Mouse (Mus musculus) layer of hippocampus, adult 2 months (tissue): ENCODE results near the gene Zfp36l2. TPM values are rescaled to one million over a fixed set of nuclear protein-coding genes. Genes with fewer than 3 reads are reported as not detected.
A peak's percentile ranks its signal among the peaks of the same experiment; 100 is the strongest.

Experiments
- DNase-seq, 2 experiments: peaks; one replicate each; pipeline ENCODE4 v3.0.0; 2022; ENCODE audit warnings: low spot score in 2 of 2
- H3K27ac ChIP-seq: fragments of 200-600 bp; 2 replicates; pipeline ENCODE4 v1.8.1; 2022
- H3K4me3 ChIP-seq: fragments of 200-600 bp; 2 replicates; pipeline ENCODE4 v1.8.1; 2022; ENCODE audit warnings: mild to moderate bottlenecking
- CTCF ChIP-seq: fragments of 200-600 bp; conservative IDR thresholded peaks from 2 replicates; pipeline ENCODE4 v1.8.1; 2022; ENCODE audit warnings: antibody characterized with exemption, mild to moderate bottlenecking, moderate library complexity
- total RNA-seq, 2 experiments: library from RNA; stranded (reverse); gene quantifications; 2 replicates each; pipeline ENCODE4 v1.2.3; 2021

The Zfp36l2 gene
- total RNA-seq, 2 experiments from 2014 or later, result 24.7 to 26.1 TPM

DNA sequence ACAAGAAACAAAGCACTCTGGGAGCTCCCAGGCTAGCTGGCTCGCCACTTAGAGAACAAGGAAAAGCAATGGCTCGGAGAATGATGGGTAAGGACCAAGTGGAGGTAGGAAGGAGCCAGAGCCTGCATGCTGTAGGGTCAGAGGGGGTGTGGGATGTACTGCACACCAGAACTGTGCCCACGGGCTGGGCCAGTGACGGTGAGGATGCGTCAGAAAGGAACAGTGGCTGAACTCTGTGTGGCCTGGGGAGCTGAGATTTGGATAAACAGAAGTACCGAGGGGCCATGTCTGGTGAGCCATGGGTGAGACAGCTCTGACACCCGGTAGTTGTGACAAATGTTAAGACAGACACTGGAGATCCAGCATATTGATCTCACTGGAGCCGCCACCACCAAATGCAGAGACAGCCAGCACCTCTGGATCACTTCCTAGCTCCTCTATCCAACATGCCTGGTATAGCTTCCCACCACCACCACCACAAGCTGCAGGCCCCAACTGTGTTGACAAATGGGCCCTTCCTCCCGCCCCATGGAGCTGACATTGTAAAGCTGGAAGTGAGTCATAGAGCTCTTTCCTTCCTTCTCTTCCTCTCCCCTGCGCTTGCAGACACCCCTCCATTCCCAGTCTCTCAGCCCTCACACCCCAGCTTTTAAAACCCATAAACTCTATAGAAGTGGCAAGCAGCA lies 46.8 kb downstream of the Zfp36l2 start:
- TF ChIP-seq CTCF, result no peak
- peak in 1 of 2 experiments; percentile 26 for DNase-seq
- Histone ChIP-seq H3K27ac (no peak overlapping the region), H3K4me3 (no peak overlapping the region)

DNA sequence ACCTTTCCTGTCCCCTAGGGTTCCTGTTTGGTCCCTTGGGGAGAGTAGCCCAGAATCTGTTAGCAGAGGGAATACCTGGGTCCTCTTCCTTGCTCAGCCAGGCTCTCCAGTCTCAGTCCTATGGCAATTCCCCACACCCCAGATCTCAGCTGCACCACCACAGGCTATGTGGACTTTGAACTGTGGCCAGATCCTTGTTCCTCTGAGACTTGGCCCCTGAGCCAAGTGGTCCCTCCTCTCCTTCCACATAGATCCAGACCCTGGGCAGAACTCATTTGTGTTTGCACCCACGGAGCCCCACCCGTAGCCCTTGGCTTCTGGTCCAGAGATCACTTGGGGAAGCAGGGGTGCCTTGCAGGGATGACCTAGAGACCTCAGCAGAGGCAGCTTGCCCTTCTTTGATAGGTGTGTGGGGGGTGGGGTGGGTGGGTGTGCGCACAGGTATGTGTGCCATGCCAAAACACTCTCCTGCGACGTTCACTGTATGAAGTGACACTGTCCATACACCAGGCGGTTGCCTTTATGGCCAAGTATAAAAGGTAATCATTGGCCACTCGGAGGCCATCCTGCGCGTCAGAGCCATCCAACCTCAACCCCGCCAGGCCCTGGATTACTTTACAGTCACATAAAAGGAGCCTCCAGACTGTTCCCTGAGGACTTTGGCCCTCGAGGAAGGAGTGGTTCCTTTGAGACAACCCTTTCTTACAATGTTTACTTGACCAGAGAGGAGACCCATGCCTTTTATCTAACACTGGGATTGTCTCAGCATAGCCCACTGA lies 50.2 kb downstream of the Zfp36l2 start:
- DNase-seq, result no peak
- no peak for TF ChIP-seq CTCF
- Histone ChIP-seq H3K27ac (no peak overlapping the region), H3K4me3 (no peak overlapping the region)

DNA sequence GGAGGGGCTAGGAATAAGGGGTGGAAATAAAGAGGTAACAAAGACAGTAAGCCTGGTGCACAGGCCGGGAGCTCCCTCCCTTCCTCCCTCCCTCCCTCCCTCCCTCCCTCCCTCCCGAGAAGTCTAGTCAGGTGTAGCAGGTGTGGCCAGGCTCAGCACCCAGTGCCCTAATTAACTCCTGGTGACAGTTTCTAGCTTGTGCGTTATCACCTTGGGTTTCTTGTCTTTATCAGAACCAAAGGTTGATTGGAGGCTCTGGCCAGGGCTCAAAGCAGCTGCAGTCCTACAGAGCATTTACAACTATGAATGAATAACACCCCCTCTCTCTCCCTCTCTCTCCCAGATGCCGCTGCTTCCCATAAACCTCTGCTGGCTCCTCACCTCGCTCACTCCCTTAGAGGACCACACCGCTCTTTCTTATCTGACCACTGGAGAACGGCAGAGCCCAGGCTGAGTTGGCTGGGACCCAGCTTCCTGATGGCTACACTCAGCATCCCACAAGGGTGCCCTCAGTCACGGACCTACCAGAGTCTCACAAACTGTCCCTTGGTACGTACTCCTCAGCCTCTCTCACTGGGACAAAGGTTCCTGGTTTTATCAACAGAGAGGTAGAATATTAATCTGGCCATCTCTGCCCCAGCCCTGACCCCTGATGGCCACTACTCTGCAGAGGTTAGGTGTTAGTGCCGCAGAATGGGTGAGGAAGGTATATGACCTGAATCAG lies 50.9 kb downstream of the Zfp36l2 start:
- TF ChIP-seq CTCF, result no peak
- no peak overlapping the region for H3K27ac ChIP-seq
- DNase-seq, result no peak
- H3K4me3 ChIP-seq, result no peak overlapping the region

DNA sequence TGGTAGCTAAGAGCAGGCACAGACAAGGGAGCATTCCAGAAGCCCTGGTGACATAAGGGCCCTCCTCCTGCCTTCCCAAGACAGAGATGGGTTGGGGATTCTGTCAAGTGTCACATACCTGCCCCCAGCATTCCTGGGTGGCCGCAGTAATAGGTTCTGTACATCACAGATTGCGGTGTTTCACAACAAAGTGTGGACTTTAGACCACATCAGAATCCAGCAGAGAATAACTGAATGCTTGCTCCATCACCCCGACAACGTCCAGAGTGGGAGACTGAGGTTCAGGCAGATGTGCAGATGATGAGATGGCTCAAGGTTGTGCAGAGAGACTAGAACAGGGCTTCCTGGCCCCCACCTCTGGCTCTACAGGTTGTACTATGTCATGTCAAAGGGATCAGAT lies 51.5 kb downstream of the Zfp36l2 start:
- no peak overlapping the region for H3K27ac ChIP-seq
- no peak for DNase-seq
- TF ChIP-seq CTCF, result no peak
- no peak overlapping the region for H3K4me3 ChIP-seq

DNA sequence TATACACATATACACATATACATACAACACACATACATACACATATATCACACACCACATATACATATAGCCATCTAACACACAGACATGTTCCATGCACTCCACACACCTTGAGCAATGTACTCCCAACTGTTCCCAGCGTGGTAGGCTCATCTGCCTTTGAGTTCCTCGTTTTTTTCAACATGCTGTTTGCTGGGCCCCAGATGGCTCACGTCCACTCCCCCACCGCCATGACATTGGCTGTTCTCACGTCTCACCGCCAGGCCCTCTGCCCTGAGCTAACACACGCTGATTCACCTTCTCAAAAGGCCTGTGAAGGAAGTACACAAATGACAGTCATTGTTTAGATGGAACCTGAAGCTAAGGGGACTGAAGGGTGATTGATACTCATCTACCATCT lies 52.5 kb downstream of the Zfp36l2 start:
- no peak overlapping the region for H3K4me3 ChIP-seq
- no peak for TF ChIP-seq CTCF

More for the DNA sequence above, 52.5 kb downstream of the Zfp36l2 start:
- DNase-seq, result no peak
- H3K27ac ChIP-seq, result no peak overlapping the region
